Comparison of ENCODE assay signal across 9 mouse cellular contexts in genomic region chr4:108364111-108364476, GRCm38 (mm10). TPM values are rescaled to one million over a fixed set of nuclear protein-coding genes. Genes with fewer than 3 reads are reported as not detected.
DNase-seq lines count a peak whose midpoint lies in the region; ATAC-seq and TF ChIP-seq lines count a peak whose summit lies in the region.
"Had no signal": no experiment of that assay in that cellular context is flagged by ENCODE, and none has a peak within 500 bp of the region (broad histone marks: within the 10 kb centered on the region; RNA-seq: fewer than 3 reads in every experiment).

No protein-coding gene starts in this region.

- H3K27me3 ChIP-seq in lung, embryonic 14.5 days (ENCODE audit: insufficient read depth, low read length): no peaks in the 10 kb centered on the region
- no peaks in the 10 kb centered on the region for H3K27me3 ChIP-seq in liver, postnatal 0 days (ENCODE audit: insufficient read depth, low read length)

- H3K36me3 ChIP-seq in lung, embryonic 14.5 days (ENCODE audit: insufficient read depth): no peaks in the 10 kb centered on the region
- H3K36me3 ChIP-seq in liver, postnatal 0 days (replicated peaks; ENCODE audit: insufficient read depth, low read length): no peaks in the 10 kb centered on the region

- peak; percentile 42 for DNase-seq in embryo, embryonic 10.5 days (ENCODE audit: low spot score)
- DNase-seq in embryo, embryonic 10 days (ENCODE audit: low spot score): no peak
- no peak for DNase-seq in lung, embryonic 14.5 days
- no peak for DNase-seq in lung, postnatal 14 days
- DNase-seq in heart, adult 8-10 months (ENCODE audit: low spot score): peak; percentile 62
- DNase-seq in liver, postnatal 0 days: no peak
- no peak for DNase-seq in spleen, postnatal 36 days (ENCODE audit: low spot score in 2 of 2)
- DNase-seq in spleen, postnatal 10 days (ENCODE audit: low spot score in 2 of 2): no peak

- H3K27ac ChIP-seq in lung, embryonic 14.5 days (ENCODE audit: low read depth): peak overlapping the region; percentile 94
- H3K27ac ChIP-seq in liver, postnatal 0 days (ENCODE audit: low read depth): peak overlapping the region; percentile 94

- H3K4me1 ChIP-seq in lung, embryonic 14.5 days (ENCODE audit: insufficient read depth): peaks cover 35% of the 10 kb centered on the region
- peaks cover 13% of the 10 kb centered on the region for H3K4me1 ChIP-seq in liver, postnatal 0 days (ENCODE audit: insufficient read depth)

- TF ChIP-seq CTCF in lung, embryonic 14.5 days (IDR thresholded peaks at IDR 0.05; ENCODE audit: low read depth): no peak
- no peak for TF ChIP-seq CTCF in liver, postnatal 0 days (IDR thresholded peaks at IDR 0.05; ENCODE audit: low read depth)

- no peaks in the 10 kb centered on the region for H3K9me3 ChIP-seq in lung, embryonic 14.5 days (ENCODE audit: low read depth, low read length)
- no peaks in the 10 kb centered on the region for H3K9me3 ChIP-seq in liver, postnatal 0 days (ENCODE audit: low read length)

- no peak overlapping the region for H3K4me3 ChIP-seq in lung, embryonic 14.5 days (ENCODE audit: low read depth, low read length)
- no peak overlapping the region for H3K4me3 ChIP-seq in liver, postnatal 0 days (ENCODE audit: low read depth, low read length)

- H3K4me2 ChIP-seq in lung, embryonic 14.5 days: 0 out of 2 replicates have a peak overlapping the region, but pooled peaks have one; percentile 1
- H3K4me2 ChIP-seq in liver, postnatal 0 days (ENCODE audit: low read depth, low read length): no peak overlapping the region

- ATAC-seq in lung, embryonic 14.5 days (ENCODE audit: insufficient read depth): no peak
- ATAC-seq in liver, postnatal 0 days: no peak; the same call in 1 of the 2 replicates

- TF ChIP-seq EP300 in liver, postnatal 0 days (IDR thresholded peaks at IDR 0.05; ENCODE audit: low read depth): peak; percentile 17; the same call in 1 of the 2 replicates

- peak overlapping the region; percentile 20; the same call in 1 of the 2 replicates for H3K9ac ChIP-seq in lung, embryonic 14.5 days
- H3K9ac ChIP-seq in liver, postnatal 0 days (replicated peaks): no peak overlapping the region

- 12% methylated on average over 5 of the region's 5 CpGs for WGBS in lung, embryonic 14.5 days
- 47% methylated on average over 5 of the region's 5 CpGs for WGBS in liver, postnatal 0 days (ENCODE audit: insufficient replicate concordance)

RNA-seq across cellular contexts. Expression of gene Shisal2a, which starts 19.1 kb away (rescaled TPM):
- 0.34 TPM in 1 of 2 replicates, not detected in the other for polyA plus RNA-seq in lung, embryonic 14.5 days (2014; fragmentation: Nextera tagmentation; extraction: Ambion mirVana)
- total RNA-seq in heart, adult 8-10 months (2022): not detected
- 0.26 and 0.52 TPM in 2 replicates for polyA plus RNA-seq in liver, postnatal 0 days (2015; fragmentation: Nextera tagmentation; extraction: Ambion mirVana)
- polyA plus RNA-seq: C2C12 had no signal

RNA-seq across cellular contexts. Expression of gene Coa7, which starts 36.2 kb away (rescaled TPM):
- polyA plus RNA-seq in lung, embryonic 14.5 days (2014; fragmentation: Nextera tagmentation; extraction: Ambion mirVana): 50.1 and 52.9 TPM in 2 replicates
- total RNA-seq in heart, adult 8-10 months (2022): 10 to 100 TPM; 31.0 to 45.6 (median 36.2) TPM
- polyA plus RNA-seq in liver, postnatal 0 days (2015; fragmentation: Nextera tagmentation; extraction: Ambion mirVana): 62.2 and 64.9 TPM in 2 replicates

RNA-seq across cellular contexts. Expression of gene Gpx7, which starts 42.7 kb away (rescaled TPM):
- polyA plus RNA-seq in lung, embryonic 14.5 days (2014; fragmentation: Nextera tagmentation; extraction: Ambion mirVana): 70.3 and 82.4 TPM in 2 replicates
- total RNA-seq in heart, adult 8-10 months (2022): 1 to 10 TPM; 4.4 to 9.5 (median 6.3) TPM
- polyA plus RNA-seq in liver, postnatal 0 days (2015; fragmentation: Nextera tagmentation; extraction: Ambion mirVana): 14.5 and 15.6 TPM in 2 replicates
- polyA plus RNA-seq: C2C12 had no signal

Comparison
In these comparisons a context has a peak if more than half of its experiments do, and no peak if none do; other contexts are left out.
1. DNase-seq: peak in embryo, embryonic 10.5 days (single experiment) and heart, adult 8-10 months (single experiment); none in embryo, embryonic 10 days (single experiment), lung, embryonic 14.5 days (single experiment), lung, postnatal 14 days (single experiment), liver, postnatal 0 days (single experiment), spleen, postnatal 36 days (0 of 2) and spleen, postnatal 10 days (0 of 2).